Comparison of ENCODE assay signal across 8 mouse cellular contexts in genomic region chr1:62984566-62984965, GRCm38 (mm10).
DNase-seq lines count a peak whose midpoint lies in the region; ATAC-seq and TF ChIP-seq lines count a peak whose summit lies in the region.

No protein-coding gene starts in this region.

- WGBS in heart, embryonic 12.5 days: 17% methylated on average over 11 of the region's 11 CpGs
- 43% methylated on average over 11 of the region's 11 CpGs for WGBS in kidney, embryonic 15.5 days
- 28% methylated on average over 11 of the region's 11 CpGs for WGBS in limb, embryonic 14.5 days
- 4% methylated on average over 11 of the region's 11 CpGs for WGBS in midbrain, embryonic 16.5 days
- WGBS in stomach, embryonic 14.5 days: 35% methylated on average over 11 of the region's 11 CpGs

- H3K4me2 ChIP-seq in heart, embryonic 12.5 days: peak overlapping the region; percentile 64
- H3K4me2 ChIP-seq in kidney, embryonic 15.5 days: peak overlapping the region; percentile 46
- H3K4me2 ChIP-seq in limb, embryonic 14.5 days (replicated peaks; ENCODE audit: low read depth, low read length, severe bottlenecking): peak overlapping the region; percentile 31
- peak overlapping the region; percentile 50 for H3K4me2 ChIP-seq in midbrain, embryonic 16.5 days (ENCODE audit: low read length)
- H3K4me2 ChIP-seq in stomach, embryonic 14.5 days (replicated peaks; ENCODE audit: low read depth, low read length): peak overlapping the region; percentile 10; the same call in 1 of the 2 replicates

- DNase-seq in spleen, adult 18-20 months: peak; percentile 12 to 55
- no peak for DNase-seq in spleen, adult 12 weeks (ENCODE audit: low spot score)
- DNase-seq in embryo, embryonic 10 days (ENCODE audit: low spot score): peak; percentile 71
- DNase-seq in limb, embryonic 14.5 days (ENCODE audit: low spot score): peak; percentile 58

- no peak for TF ChIP-seq POLR2A in limb, embryonic 14.5 days (IDR thresholded peaks at IDR 0.05; ENCODE audit: borderline replicate concordance, extremely low read depth, insufficient read depth, insufficient read length)

- H3K4me3 ChIP-seq in heart, embryonic 12.5 days: peak overlapping the region; percentile 45
- H3K4me3 ChIP-seq in kidney, embryonic 15.5 days (replicated peaks): peak overlapping the region; percentile 21; the same call in 1 of the 2 replicates
- H3K4me3 ChIP-seq in limb, embryonic 14.5 days (replicated peaks; ENCODE audit: low read length): 0 out of 2 replicates have a peak overlapping the region, but pooled peaks have one; percentile 1
- H3K4me3 ChIP-seq in midbrain, embryonic 16.5 days (ENCODE audit: low read depth, low read length): peak overlapping the region; percentile 24; the same call in 1 of the 2 replicates
- H3K4me3 ChIP-seq in stomach, embryonic 14.5 days (ENCODE audit: low read depth, low read length): no peak overlapping the region

- H3K27me3 ChIP-seq in heart, embryonic 12.5 days (replicated peaks): no peaks in the 10 kb centered on the region
- no peaks in the 10 kb centered on the region for H3K27me3 ChIP-seq in kidney, embryonic 15.5 days
- H3K27me3 ChIP-seq in limb, embryonic 14.5 days (ENCODE audit: control insufficient read depth, insufficient read depth, low read length): no peaks in the 10 kb centered on the region
- no peaks in the 10 kb centered on the region for H3K27me3 ChIP-seq in midbrain, embryonic 16.5 days (ENCODE audit: control insufficient read depth, insufficient read depth, low read depth, low read length)
- H3K27me3 ChIP-seq in stomach, embryonic 14.5 days (ENCODE audit: control insufficient read depth, insufficient read depth, low read length): no peaks in the 10 kb centered on the region

- H3K27ac ChIP-seq in heart, embryonic 12.5 days (ENCODE audit: poor library complexity, severe bottlenecking): no peak overlapping the region
- no peak overlapping the region for H3K27ac ChIP-seq in kidney, embryonic 15.5 days
- H3K27ac ChIP-seq in limb, embryonic 14.5 days (replicated peaks; ENCODE audit: low read depth, low read length): no peak overlapping the region
- H3K27ac ChIP-seq in midbrain, embryonic 16.5 days (ENCODE audit: low read length): no peak overlapping the region
- H3K27ac ChIP-seq in stomach, embryonic 14.5 days (ENCODE audit: low read length): no peak overlapping the region

- H3K36me3 ChIP-seq in heart, embryonic 12.5 days: no peaks in the 10 kb centered on the region
- H3K36me3 ChIP-seq in kidney, embryonic 15.5 days: no peaks in the 10 kb centered on the region
- no peaks in the 10 kb centered on the region for H3K36me3 ChIP-seq in limb, embryonic 14.5 days (ENCODE audit: control insufficient read depth, insufficient read depth, low read length)
- no peaks in the 10 kb centered on the region for H3K36me3 ChIP-seq in midbrain, embryonic 16.5 days (ENCODE audit: control insufficient read depth, insufficient read depth, low read length)
- no peaks in the 10 kb centered on the region for H3K36me3 ChIP-seq in stomach, embryonic 14.5 days (ENCODE audit: control insufficient read depth, insufficient read depth, low read length)

- no peaks in the 10 kb centered on the region for H3K9me3 ChIP-seq in heart, embryonic 12.5 days (replicated peaks)
- H3K9me3 ChIP-seq in kidney, embryonic 15.5 days (replicated peaks): no peaks in the 10 kb centered on the region
- H3K9me3 ChIP-seq in limb, embryonic 14.5 days (ENCODE audit: control insufficient read depth, low read length): no peaks in the 10 kb centered on the region
- no peaks in the 10 kb centered on the region for H3K9me3 ChIP-seq in midbrain, embryonic 16.5 days (replicated peaks; ENCODE audit: control insufficient read depth, low read length, poor library complexity, severe bottlenecking)
- no peaks in the 10 kb centered on the region for H3K9me3 ChIP-seq in stomach, embryonic 14.5 days (ENCODE audit: control insufficient read depth, low read depth, low read length)

- peaks cover 4% of the 10 kb centered on the region; the same call in 1 of the 2 replicates for H3K4me1 ChIP-seq in heart, embryonic 12.5 days (replicated peaks)
- peaks cover 12% of the 10 kb centered on the region for H3K4me1 ChIP-seq in kidney, embryonic 15.5 days
- no peaks in the 10 kb centered on the region for H3K4me1 ChIP-seq in limb, embryonic 14.5 days (ENCODE audit: control insufficient read depth, insufficient read depth, low read length)
- H3K4me1 ChIP-seq in midbrain, embryonic 16.5 days (ENCODE audit: control insufficient read depth, insufficient read depth, low read length): no peaks in the 10 kb centered on the region
- H3K4me1 ChIP-seq in stomach, embryonic 14.5 days (ENCODE audit: control insufficient read depth, insufficient read depth, low read length): no peaks in the 10 kb centered on the region

- peak overlapping the region; percentile 64 for H3K9ac ChIP-seq in heart, embryonic 12.5 days
- no peak overlapping the region for H3K9ac ChIP-seq in kidney, embryonic 15.5 days
- no peak overlapping the region for H3K9ac ChIP-seq in limb, embryonic 14.5 days (ENCODE audit: low read depth, low read length, severe bottlenecking)
- H3K9ac ChIP-seq in midbrain, embryonic 16.5 days (ENCODE audit: low read depth, low read length): no peak overlapping the region
- H3K9ac ChIP-seq in stomach, embryonic 14.5 days (replicated peaks; ENCODE audit: low read depth, low read length): no peak overlapping the region

- ATAC-seq in heart, embryonic 12.5 days (ENCODE audit: insufficient number of reproducible peaks, low FRiP score): no peak
- ATAC-seq in kidney, embryonic 15.5 days (replicated peaks; ENCODE audit: low FRiP score): 0 out of 2 replicates have a peak, but pooled peaks have one; percentile 12
- ATAC-seq in limb, embryonic 14.5 days (ENCODE audit: low FRiP score, low read depth): no peak; the same call in 1 of the 2 replicates
- ATAC-seq in midbrain, embryonic 16.5 days: no peak; the same call in 1 of the 2 replicates
- ATAC-seq in stomach, embryonic 14.5 days (ENCODE audit: insufficient number of reproducible peaks, insufficient read depth, low FRiP score, low read depth): no peak

Comparison
In these comparisons a context has a peak if more than half of its experiments do, and no peak if none do; other contexts are left out.
1. H3K4me2 ChIP-seq: peak in every context shown above with its lines; median percentile 64 in heart, embryonic 12.5 days; 50 in midbrain, embryonic 16.5 days; 46 in kidney, embryonic 15.5 days; 31 in limb, embryonic 14.5 days; 10 in stomach, embryonic 14.5 days.